Mouse (Mus musculus) megakaryocyte-erythroid progenitor cell, adult 5-6 weeks (primary cell): ENCODE measurements around the gene Kir3dl2. TPM values are rescaled to one million over a fixed set of nuclear protein-coding genes. Genes with fewer than 3 reads are reported as not detected.
"Not testable (repeated sequence)": the region's sequence is repeated elsewhere in the genome, so short reads cannot be mapped to it uniquely, and the experiment has no call there.

Experiments used
- ATAC-seq: replicated peaks from 2 replicates; pipeline ENCODE4 v1.8.0; 2016; ENCODE audit warnings: mild to moderate bottlenecking, inconsistent platforms; ENCODE audit not compliant: severe bottlenecking, poor library complexity, low FRiP score, low TSS enrichment
- total RNA-seq, 2 experiments: library from RNA; stranded (forward) in 1 of 2; stranded (reverse) in 1 of 2; fragments of 200-1000, 215-1000 nt in 1 of 2; fragments of >200 nt in 1 of 2; fragmentation: Nextera tagmentation in 1 of 2; gene quantifications; 2 replicates each; pipeline ENCODE4 v1.2.3; 2014 to 2017

The Kir3dl2 gene
- total RNA-seq (2014; fragmentation: Nextera tagmentation) (not detected in 2 replicates), total RNA-seq (2017) (not detected in 2 replicates)

- ATAC-seq: not testable (repeated sequence)
These were observed at the start of gene Kir3dl2 for GRCm38 (mm10) chrX:136543956-136544355. TSS of gene Kir3dl2 (minus strand) at chrX:136544056.

GRCm38 (mm10) chrX:136590897-136591257, 47.0 kb upstream of the Kir3dl2 start:
- ATAC-seq: no peak

- ATAC-seq: no peak
These were observed 46.5 kb upstream of the Kir3dl2 start, which contains the start of gene Tceal3 for GRCm38 (mm10) chrX:136590199-136590896. TSS of gene Tceal3 (plus strand) at chrX:136590842.

GRCm38 (mm10) chrX:136584617-136585016, 40.8 kb upstream of the Kir3dl2 start:
- no peak for ATAC-seq

GRCm38 (mm10) chrX:136569094-136569493, 25.2 kb upstream of the Kir3dl2 start:
- ATAC-seq: not testable (repeated sequence)

GRCm38 (mm10) chrX:136517699-136518098, 26.2 kb downstream of the Kir3dl2 start, which contains the start of gene Kir3dl1:
TSS of gene Kir3dl1 (plus strand) at chrX:136517999.
- ATAC-seq: not testable (repeated sequence)

Other genes with a start within 250 kb of the Kir3dl2 start
- gene Kir3dl1, start 26.1 kb downstream of the Kir3dl2 start, total RNA-seq (2014; fragmentation: Nextera tagmentation): not detected in 2 replicates
- gene Kir3dl1, start 26.1 kb downstream of the Kir3dl2 start, total RNA-seq (2017): not detected in 2 replicates
- gene Tceal3, start 46.8 kb upstream of the Kir3dl2 start, total RNA-seq (2014; fragmentation: Nextera tagmentation): 9.2 and 12.2 TPM in 2 replicates
- gene Tceal3, start 46.8 kb upstream of the Kir3dl2 start, total RNA-seq (2017): 11.4 and 24.9 TPM in 2 replicates
- 0.42 and 2.9 TPM in 2 replicates for gene Tceal1, start 163.9 kb upstream of the Kir3dl2 start, total RNA-seq (2014; fragmentation: Nextera tagmentation)
- 3.7 and 6.7 TPM in 2 replicates for gene Tceal1, start 163.9 kb upstream of the Kir3dl2 start, total RNA-seq (2017)
- gene Morf4l2, start 199.6 kb upstream of the Kir3dl2 start, total RNA-seq (2014; fragmentation: Nextera tagmentation): 244 and 291 TPM in 2 replicates
- 999 and 1,143 TPM in 2 replicates for gene Morf4l2, start 199.6 kb upstream of the Kir3dl2 start, total RNA-seq (2017)
- not detected in 2 replicates for gene Glra4, start 236.1 kb upstream of the Kir3dl2 start, total RNA-seq (2014; fragmentation: Nextera tagmentation)
- not detected in 2 replicates for gene Glra4, start 236.1 kb upstream of the Kir3dl2 start, total RNA-seq (2017)